Mouse (Mus musculus) bone marrow, adult 2 months (tissue): ENCODE measurements around the gene Sh2d4b. TPM values are rescaled to one million over a fixed set of nuclear protein-coding genes. Genes with fewer than 3 reads are reported as not detected.

Experiments used
- H3K27ac ChIP-seq: fragments of 200-500 bp; 2 replicates; pipeline ENCODE4 v1.5.1; 2012; ENCODE audit warnings: low read depth, mild to moderate bottlenecking, control low read depth, inconsistent platforms, low read length; ENCODE audit not compliant: control insufficient read depth, poor library complexity, insufficient read depth
- H3K4me1 ChIP-seq: fragments of 200-500 bp; 2 replicates; pipeline ENCODE4 v1.6.1; 2011; ENCODE audit warnings: low read length; ENCODE audit not compliant: control insufficient read depth, insufficient read depth
- H3K4me3 ChIP-seq: fragments of 200-500 bp; replicated peaks from 2 replicates; pipeline ENCODE3; 2011; ENCODE audit warnings: mild to moderate bottlenecking, low read depth, low read length, control low read depth; ENCODE audit not compliant: control insufficient read depth
- CTCF ChIP-seq: fragments of 200-500 bp; IDR thresholded peaks from 2 replicates; pipeline ENCODE4 v1.5.1; 2011; ENCODE audit warnings: low read length, control low read depth; ENCODE audit not compliant: control insufficient read depth, insufficient read depth
- POLR2A ChIP-seq: fragments of 200-500 bp; IDR thresholded peaks from 2 replicates; pipeline ENCODE4 v1.6.1; 2011; ENCODE audit warnings: low read depth, mild to moderate bottlenecking, control low read depth, low read length, borderline replicate concordance; ENCODE audit not compliant: control insufficient read depth
- WGBS: fragments of 180-500 bp; shearing (Covaris S2); methylation state at CpG from one replicate; pipeline ENCODE4 v1.1.7; 2018; 5-methylcytosine and 5-hydroxymethylcytosine counted together
- polyA plus RNA-seq: library from polyadenylated mRNA; stranded (reverse); fragments of >200 nt; gene quantifications from 2 replicates; pipeline ENCODE4 v1.2.4, GENCODE M21; 2011; ENCODE audit warnings: low replicate concordance; ENCODE audit not compliant: missing spikeins, insufficient read depth, insufficient read length

Gene Sh2d4b
- 3.5 and 6.5 TPM in 2 replicates for polyA plus RNA-seq

- Histone ChIP-seq H3K4me3 (no peak within 1 kb of the TSS), H3K27ac (no peak within 1 kb of the TSS), H3K4me1 (no peaks in the 10 kb centered on the region)
- 78% methylated on average over 3 of the region's 3 CpGs for WGBS
- TF ChIP-seq POLR2A: no peak
- TF ChIP-seq CTCF: no peak
Measured at GRCm38 (mm10) chr14:40893196-40893595, at the start of gene Sh2d4b. TSS of gene Sh2d4b (minus strand) at chr14:40893266.

- WGBS: 70% methylated on average over 2 of the region's 2 CpGs
- Histone ChIP-seq H3K27ac (no peak overlapping the region), H3K4me3 (no peak overlapping the region), H3K4me1 (peaks cover 1% of the 10 kb centered on the region; the same call in 1 of the 2 replicates)
- no peak for TF ChIP-seq CTCF
- TF ChIP-seq POLR2A: no peak
Measured at GRCm38 (mm10) chr14:40942429-40942828, 49.4 kb upstream of the Sh2d4b start.

- WGBS: 81% methylated on average over 11 of the region's 11 CpGs
- no peak for TF ChIP-seq POLR2A
- TF ChIP-seq CTCF: no peak
- H3K4me3 ChIP-seq: no peak overlapping the region
- H3K4me1 ChIP-seq: peaks cover 21% of the 10 kb centered on the region
- H3K27ac ChIP-seq: no peak overlapping the region
Measured at GRCm38 (mm10) chr14:40938380-40938987, 45.4 kb upstream of the Sh2d4b start.

- Histone ChIP-seq H3K27ac (peak overlapping the region; percentile 1; the same call in 1 of the 2 replicates), H3K4me3 (no peak overlapping the region), H3K4me1 (peaks cover 25% of the 10 kb centered on the region)
- TF ChIP-seq POLR2A: no peak
- peak; percentile 14; the same call in 1 of the 2 replicates for TF ChIP-seq CTCF
- WGBS: 3% methylated on average over 4 of the region's 4 CpGs
Measured at GRCm38 (mm10) chr14:40937052-40937451, 44.0 kb upstream of the Sh2d4b start.

- TF ChIP-seq CTCF: no peak
- TF ChIP-seq POLR2A: no peak
- 27% methylated on average over 1 of the region's 1 CpGs for WGBS
- Histone ChIP-seq H3K4me1 (peaks cover 33% of the 10 kb centered on the region), H3K4me3 (no peak overlapping the region), H3K27ac (no peak overlapping the region)
Measured at GRCm38 (mm10) chr14:40935481-40935880, 42.4 kb upstream of the Sh2d4b start.

- 22% methylated on average over 2 of the region's 2 CpGs for WGBS
- H3K4me3 ChIP-seq: no peak overlapping the region
- no peak overlapping the region for H3K27ac ChIP-seq
- TF ChIP-seq CTCF: no peak
- TF ChIP-seq POLR2A: no peak
- peaks cover 33% of the 10 kb centered on the region for H3K4me1 ChIP-seq
Measured at GRCm38 (mm10) chr14:40935054-40935453, 42.0 kb upstream of the Sh2d4b start.

GRCm38 (mm10) chr14:40933328-40933727 lies 40.3 kb upstream of the Sh2d4b start:
- H3K4me1 ChIP-seq: peaks cover 31% of the 10 kb centered on the region
- H3K4me3 ChIP-seq: no peak overlapping the region
- TF ChIP-seq POLR2A: no peak
- TF ChIP-seq CTCF: no peak
- 0 out of 2 replicates have a peak overlapping the region, but pooled peaks have one; percentile 23 for H3K27ac ChIP-seq
- WGBS: 19% methylated on average over 7 of the region's 7 CpGs

GRCm38 (mm10) chr14:40932225-40932624 lies 39.2 kb upstream of the Sh2d4b start:
- no peak for TF ChIP-seq CTCF
- TF ChIP-seq POLR2A: no peak
- Histone ChIP-seq H3K4me1 (peaks cover 34% of the 10 kb centered on the region), H3K27ac (no peak overlapping the region), H3K4me3 (no peak overlapping the region)
- 64% methylated on average over 9 of the region's 9 CpGs for WGBS
